In genomic region chr3:41742278-41742934, GRCm38 (mm10) we compare ENCODE assay signal across 8 mouse cellular contexts. TPM values are rescaled to one million over a fixed set of nuclear protein-coding genes. Genes with fewer than 3 reads are reported as not detected.
DNase-seq lines count a peak whose midpoint lies in the region; ATAC-seq and TF ChIP-seq lines count a peak whose summit lies in the region.

TSS of gene Sclt1 (minus strand) at chr3:41742514.
TSS of gene D3Ertd751e (plus strand) at chr3:41742611.

- no peak; a peak in 1 of 4 replicates for TF ChIP-seq EP300 in MEL (IDR thresholded peaks at IDR 0.05; ENCODE audit: low read depth in 1 of 2, low read length in 2 of 2)

- peak within 1 kb of the TSS; percentile 81 for H3K27ac ChIP-seq in MEL (ENCODE audit: control insufficient read depth, low read depth, low read length)
- peak within 1 kb of the TSS; percentile 81 for H3K27ac ChIP-seq in cerebellum, adult 2 months (ENCODE audit: insufficient read depth, low read length)
- H3K27ac ChIP-seq in forebrain, postnatal 0 days (ENCODE audit: low read depth, low read length), result peak within 1 kb of the TSS; percentile 85
- peak within 1 kb of the TSS; percentile 93 for H3K27ac ChIP-seq in lung, embryonic 15.5 days

- DNase-seq in MEL (ENCODE audit: low read depth, low spot score), result peak; percentile 96
- peak; percentile 98 to 99 for DNase-seq in cerebellum, adult 2 months
- DNase-seq in forebrain, postnatal 0 days, result peak; percentile 99
- peak; percentile 98 for DNase-seq in heart, postnatal 4 days
- DNase-seq in layer of hippocampus, adult 8-10 months (ENCODE audit: low spot score in 2 of 2), result peak; percentile 96 to 98
- DNase-seq in ovary, adult 18-20 months (ENCODE audit: low spot score), result peak; percentile 94
- DNase-seq in thymus, postnatal 0 days (ENCODE audit: low spot score), result peak; percentile 96

- peaks cover 3% of the 10 kb centered on the region for H3K79me2 ChIP-seq in MEL (ENCODE audit: control insufficient read depth, insufficient read depth, low read length, poor library complexity)

- no peaks in the 10 kb centered on the region for H3K27me3 ChIP-seq in MEL (ENCODE audit: control insufficient read depth in 1 of 2, insufficient read depth in 2 of 2, low read length in 2 of 2)
- H3K27me3 ChIP-seq in cerebellum, adult 2 months (ENCODE audit: control insufficient read depth, insufficient read depth, low read length), result no peaks in the 10 kb centered on the region
- H3K27me3 ChIP-seq in forebrain, postnatal 0 days (ENCODE audit: insufficient read depth, low read length), result no peaks in the 10 kb centered on the region
- H3K27me3 ChIP-seq in lung, embryonic 15.5 days, result no peaks in the 10 kb centered on the region

- peaks cover 0 to 16% of the 10 kb centered on the region in 2 experiments; a peak in 2 of 4 replicates for H3K36me3 ChIP-seq in MEL (ENCODE audit: control insufficient read depth in 1 of 2, insufficient read depth in 2 of 2, low read length in 2 of 2)
- H3K36me3 ChIP-seq in forebrain, postnatal 0 days (ENCODE audit: insufficient read depth), result no peaks in the 10 kb centered on the region
- no peaks in the 10 kb centered on the region for H3K36me3 ChIP-seq in lung, embryonic 15.5 days

- no peak for TF ChIP-seq RAD21 in MEL (IDR thresholded peaks at IDR 0.05; ENCODE audit: low read depth, low read length)

- 1% methylated on average over 66 of the region's 66 CpGs for WGBS in cerebellum, adult 2 months
- WGBS in forebrain, postnatal 0 days, result 2% methylated on average over 65 of the region's 66 CpGs
- under 1% methylated on average over 66 of the region's 66 CpGs for WGBS in lung, embryonic 15.5 days

- peak within 1 kb of the TSS; percentile 72 for H3K4me2 ChIP-seq in forebrain, postnatal 0 days (ENCODE audit: low read depth)
- H3K4me2 ChIP-seq in lung, embryonic 15.5 days, result peak within 1 kb of the TSS; percentile 62

- peak within 1 kb of the TSS; percentile 90 for H3K9ac ChIP-seq in MEL (ENCODE audit: control insufficient read depth, low read depth, low read length, poor library complexity, severe bottlenecking)
- peak within 1 kb of the TSS; percentile 68 for H3K9ac ChIP-seq in forebrain, postnatal 0 days
- H3K9ac ChIP-seq in lung, embryonic 15.5 days, result peak within 1 kb of the TSS; percentile 70

- H3K4me1 ChIP-seq in MEL (ENCODE audit: control insufficient read depth in 1 of 2, insufficient read depth in 2 of 2, low read length in 2 of 2), result no peaks in the 10 kb centered on the region
- peaks cover 4% of the 10 kb centered on the region; the same call in 1 of the 2 replicates for H3K4me1 ChIP-seq in cerebellum, adult 2 months (ENCODE audit: control insufficient read depth, insufficient read depth, low read length)
- H3K4me1 ChIP-seq in forebrain, postnatal 0 days (ENCODE audit: insufficient read depth), result peaks cover 15% of the 10 kb centered on the region; the same call in 1 of the 2 replicates
- H3K4me1 ChIP-seq in lung, embryonic 15.5 days, result 0 out of 2 replicates have a peak, but pooled peaks cover 16% of the 10 kb centered on the region

- peak; percentile 99 for ATAC-seq in forebrain, postnatal 0 days
- peak; percentile 100 for ATAC-seq in lung, embryonic 15.5 days (ENCODE audit: borderline replicate concordance, extremely low read depth, low FRiP score, low TSS enrichment)

- H3K9me3 ChIP-seq in MEL (replicated peaks; ENCODE audit: insufficient read depth, low read length), result no peaks in the 10 kb centered on the region
- no peaks in the 10 kb centered on the region for H3K9me3 ChIP-seq in forebrain, postnatal 0 days (ENCODE audit: low read length)
- no peaks in the 10 kb centered on the region for H3K9me3 ChIP-seq in lung, embryonic 15.5 days

- peak; percentile 85 to 90 for TF ChIP-seq POLR2A in MEL (IDR thresholded peaks at IDR 0.05; ENCODE audit: control insufficient read depth in 1 of 2, insufficient read depth in 1 of 2, low read depth in 1 of 2, low read length in 2 of 2, poor library complexity in 1 of 2)
- peak; percentile 73 for TF ChIP-seq POLR2A in cerebellum, adult 2 months (IDR thresholded peaks at IDR 0.05; ENCODE audit: borderline replicate concordance, insufficient read depth, low read length)

- TF ChIP-seq CTCF in MEL (IDR thresholded peaks at IDR 0.05 in 2 of 3, conservative IDR thresholded peaks at IDR 0.05 in 1 of 3; ENCODE audit: control insufficient read depth in 1 of 3, insufficient read depth in 1 of 3, low read depth in 2 of 3, low read length in 3 of 3, poor library complexity in 1 of 3, severe bottlenecking in 1 of 3), result no peak
- no peak for TF ChIP-seq CTCF in cerebellum, adult 2 months (IDR thresholded peaks at IDR 0.05; ENCODE audit: borderline replicate concordance, insufficient read depth, low read depth, low read length)
- TF ChIP-seq CTCF in forebrain, postnatal 0 days (IDR thresholded peaks at IDR 0.05; ENCODE audit: low read depth), result no peak

- H3K4me3 ChIP-seq in MEL (ENCODE audit: control insufficient read depth in 1 of 2, insufficient read depth in 1 of 2, low read depth in 2 of 2, low read length in 2 of 2), result peak within 1 kb of the TSS; percentile 83 to 90
- peak within 1 kb of the TSS; percentile 87 for H3K4me3 ChIP-seq in cerebellum, adult 2 months (replicated peaks; ENCODE audit: insufficient read depth, low read depth, low read length)
- peak within 1 kb of the TSS; percentile 89 for H3K4me3 ChIP-seq in forebrain, postnatal 0 days (ENCODE audit: low read depth, low read length)
- H3K4me3 ChIP-seq in lung, embryonic 15.5 days, result peak within 1 kb of the TSS; percentile 68

TF ChIP-seq in MEL, 35 proteins besides CTCF, POLR2A, EP300 and RAD21:
- TF ChIP-seq TCF12 (IDR thresholded peaks at IDR 0.05; ENCODE audit: low read depth, low read length), result peak; percentile 57; the same call in 1 of the 2 replicates
- peak; percentile 72; the same call in 1 of the 2 replicates for TF ChIP-seq E2F4 (IDR thresholded peaks at IDR 0.05; ENCODE audit: borderline replicate concordance, low read depth, low read length)
- peak; percentile 80 for TF ChIP-seq TBP (IDR thresholded peaks at IDR 0.05; ENCODE audit: low read depth, low read length)
- peak; percentile 85 for TF ChIP-seq HCFC1 (IDR thresholded peaks at IDR 0.05; ENCODE audit: low read depth, low read length)
- TF ChIP-seq GATA1 (IDR thresholded peaks at IDR 0.05; ENCODE audit: low read depth, low read length), result no peak
- peak; percentile 87 for TF ChIP-seq NELFE (IDR thresholded peaks at IDR 0.05; ENCODE audit: low read depth, low read length)
- TF ChIP-seq MAFK (IDR thresholded peaks at IDR 0.05; ENCODE audit: borderline replicate concordance, low read depth, low read length), result no peak
- 0 out of 2 replicates have a peak, but pooled peaks have one; percentile 19 for TF ChIP-seq MYC (IDR thresholded peaks at IDR 0.05; ENCODE audit: low read depth, low read length)
- TF ChIP-seq ELF1 (IDR thresholded peaks at IDR 0.05; ENCODE audit: low read depth, low read length), result peak; percentile 80
- peak; percentile 84 for TF ChIP-seq ZNF384 (IDR thresholded peaks at IDR 0.05; ENCODE audit: low read depth, low read length)
- TF ChIP-seq MYB (IDR thresholded peaks at IDR 0.05; ENCODE audit: low read depth, low read length), result no peak
- TF ChIP-seq POLR2AphosphoS2 (IDR thresholded peaks at IDR 0.05; ENCODE audit: low read length), result peak; percentile 26; the same call in 1 of the 2 replicates
- peak; percentile 85 for TF ChIP-seq SIN3A (IDR thresholded peaks at IDR 0.05; ENCODE audit: low read length)
- TF ChIP-seq MXI1 (IDR thresholded peaks at IDR 0.05; ENCODE audit: low read depth, low read length), result peak; percentile 73
- peak; percentile 77 for TF ChIP-seq NRF1 (IDR thresholded peaks at IDR 0.05; ENCODE audit: insufficient read depth, low read depth, low read length, poor library complexity, severe bottlenecking)
- peak; percentile 26; the same call in 1 of the 2 replicates for TF ChIP-seq ZMIZ1 (IDR thresholded peaks at IDR 0.05; ENCODE audit: low read depth, low read length)

RNA-seq across cellular contexts. Expression of gene Sclt1, which starts in this region (rescaled TPM):
- total RNA-seq in MEL (2012; rRNA removed), result 7.7 and 8.7 TPM in 2 replicates
- polyA plus RNA-seq in MEL (2012; ENCODE audit: insufficient read depth in 1 of 2, insufficient read length in 2 of 2, low read depth in 1 of 2, low replicate concordance in 2 of 2, missing spikeins in 1 of 2), result 1 to 10 TPM in 1 of 2 experiments, not detected in 1; 6.4 TPM
- polyA plus RNA-seq in cerebellum, adult 2 months (2012; rRNA removed), result 12.9 TPM in 2 replicates
- 17.9 and 23.6 TPM in 2 replicates for total RNA-seq in forebrain, postnatal 0 days (2014; rRNA removed)
- polyA plus RNA-seq in forebrain, postnatal 0 days (2015; fragmentation: Nextera tagmentation; extraction: Ambion mirVana), result 8.1 and 12.3 TPM in 2 replicates
- total RNA-seq in heart, postnatal 4 days (2021), result 10 to 100 TPM; 11.1 to 11.7 TPM
- 10 to 100 TPM; 15.2 to 20.5 (median 16.8) TPM for total RNA-seq in layer of hippocampus, adult 8-10 months (2022)
- polyA plus RNA-seq in lung, embryonic 15.5 days (2015; fragmentation: Nextera tagmentation; extraction: Ambion mirVana), result 16.9 and 20.7 TPM in 2 replicates
- 14.9 and 20.5 TPM in 2 replicates for polyA plus RNA-seq in thymus, postnatal 0 days (2015; fragmentation: Nextera tagmentation; extraction: Ambion mirVana)

RNA-seq across cellular contexts. Expression of gene D3Ertd751e, which starts in this region (rescaled TPM):
- 3.3 and 5.1 TPM in 2 replicates for total RNA-seq in MEL (2012; rRNA removed)
- polyA plus RNA-seq in MEL (2012; ENCODE audit: insufficient read depth in 1 of 2, insufficient read length in 2 of 2, low read depth in 1 of 2, low replicate concordance in 2 of 2, missing spikeins in 1 of 2), result 1 to 10 TPM in 1 of 2 experiments, not detected in 1; 8.6 TPM
- polyA plus RNA-seq in cerebellum, adult 2 months (2012; rRNA removed), result 11.4 and 11.9 TPM in 2 replicates
- total RNA-seq in forebrain, postnatal 0 days (2014; rRNA removed), result 3.2 and 9.2 TPM in 2 replicates
- 4.2 and 7.6 TPM in 2 replicates for polyA plus RNA-seq in forebrain, postnatal 0 days (2015; fragmentation: Nextera tagmentation; extraction: Ambion mirVana)
- total RNA-seq in heart, postnatal 4 days (2021), result 10 to 100 TPM in 1 of 2 experiments, 1 to 10 TPM in 1; 9.6 to 10.4 TPM
- total RNA-seq in layer of hippocampus, adult 8-10 months (2022), result 10 to 100 TPM in 3 of 4 experiments, 1 to 10 TPM in 1; 9.7 to 14.2 (median 11.9) TPM
- polyA plus RNA-seq in lung, embryonic 15.5 days (2015; fragmentation: Nextera tagmentation; extraction: Ambion mirVana), result 14.6 and 16.0 TPM in 2 replicates
- 14.3 and 16.0 TPM in 2 replicates for polyA plus RNA-seq in thymus, postnatal 0 days (2015; fragmentation: Nextera tagmentation; extraction: Ambion mirVana)

Comparison
In these comparisons a context has a peak if more than half of its experiments do, and no peak if none do; other contexts are left out.
1. Peak in every context shown above with its lines: DNase-seq, ATAC-seq, H3K4me3 ChIP-seq and H3K27ac ChIP-seq.